Mouse (Mus musculus) ES-E14 (cell line): ENCODE results near the gene Prss57. TPM values are rescaled to one million over a fixed set of nuclear protein-coding genes. Genes with fewer than 3 reads are reported as not detected.

Source experiments
- DNase-seq: peaks from one replicate; pipeline ENCODE4 v3.0.0-alpha.2; 2013; ENCODE audit warnings: low read depth, low spot score
- H3K27ac ChIP-seq: 2 replicates; pipeline ENCODE4 v1.5.1; 2012; ENCODE audit warnings: low read depth, mild to moderate bottlenecking, low read length, moderate library complexity, mixed read lengths; ENCODE audit not compliant: poor library complexity, insufficient read depth, severe bottlenecking
- H3K36me3 ChIP-seq: 2 replicates; pipeline ENCODE4 v1.6.1; 2012; ENCODE audit warnings: mild to moderate bottlenecking, low read length, moderate library complexity, mixed read lengths; ENCODE audit not compliant: control insufficient read depth, poor library complexity, insufficient read depth, severe bottlenecking
- H3K4me1 ChIP-seq, 2 experiments: fragments of 150-350 bp in 1 of 2; sonication (generic) in 1 of 2; 2 replicates each; pipeline ENCODE4 v1.6.1; 2012; ENCODE audit warnings: low read length in 2 of 2, mild to moderate bottlenecking in 1 of 2, mixed read lengths in 1 of 2; ENCODE audit not compliant: control insufficient read depth in 2 of 2, insufficient read depth in 2 of 2, poor library complexity in 1 of 2
- H3K4me3 ChIP-seq, 2 experiments: fragments of 150-350 bp in 1 of 2; sonication (generic) in 1 of 2; 2 replicates each; pipeline ENCODE4 v1.5.1; 2012; ENCODE audit warnings: low read length in 2 of 2, low read depth in 1 of 2, mild to moderate bottlenecking in 1 of 2, mixed read lengths in 1 of 2; ENCODE audit not compliant: insufficient read depth in 1 of 2, poor library complexity in 1 of 2, severe bottlenecking in 1 of 2
- H3K9ac ChIP-seq: 2 replicates; pipeline ENCODE4 v1.6.1; 2012; ENCODE audit warnings: low read depth, mild to moderate bottlenecking, low read length, mixed read lengths; ENCODE audit not compliant: poor library complexity, insufficient read depth, severe bottlenecking
- H3K9me3 ChIP-seq: fragments of 150-350 bp; sonication (generic); 2 replicates; pipeline ENCODE4 v1.6.1; 2012; ENCODE audit warnings: low read depth, mild to moderate bottlenecking, low read length; ENCODE audit not compliant: control insufficient read depth, insufficient read depth
- CHD2 ChIP-seq: IDR thresholded peaks from 2 replicates; pipeline ENCODE4 v1.6.1; 2014; ENCODE audit warnings: mild to moderate bottlenecking, low read depth, low read length, inconsistent platforms
- HCFC1 ChIP-seq: IDR thresholded peaks from 2 replicates; pipeline ENCODE4 v1.6.1; 2012; ENCODE audit warnings: low read length, inconsistent platforms, borderline replicate concordance; ENCODE audit not compliant: insufficient read depth
- MAFK ChIP-seq: IDR thresholded peaks from 2 replicates; pipeline ENCODE4 v1.6.1; 2014; ENCODE audit warnings: mild to moderate bottlenecking, low read depth, low read length, inconsistent platforms; ENCODE audit not compliant: insufficient read depth
- ZC3H11A ChIP-seq: IDR thresholded peaks from 2 replicates; pipeline ENCODE4 v1.6.1; 2012; ENCODE audit warnings: low read depth, mild to moderate bottlenecking, inconsistent platforms, low read length, borderline replicate concordance
- ZNF384 ChIP-seq: IDR thresholded peaks from 2 replicates; pipeline ENCODE4 v1.6.1; 2012; ENCODE audit warnings: low read depth, low read length, inconsistent platforms
- in situ Hi-C, 2 experiments: fragments of 600-800 bp; cut with MboI; formaldehyde crosslinking; loops; one replicate each; pipeline ENCODE4 v1.15.1; 2025; ENCODE audit warnings: low sequenced_read_pairs in 2 of 2, inconsistent platforms in 1 of 2; ENCODE audit not compliant: unreplicated experiment in 2 of 2
- total RNA-seq: library from RNA; depleted of rRNA; stranded (reverse); fragments of 300-350 nt; gene quantifications from 2 replicates; pipeline ENCODE4 v1.2.3, GENCODE M21; 2012

The Prss57 gene
- total RNA-seq, 1 experiment, result 0.27 TPM

- in situ Hi-C loops, result no loop called here
- no peak overlapping the region for H3K27ac ChIP-seq
- no peak for DNase-seq
- H3K9me3 ChIP-seq, result no peaks in the 10 kb centered on the region
- H3K36me3 ChIP-seq, result no peaks in the 10 kb centered on the region
- H3K4me1 ChIP-seq, result peaks cover 2 to 42% of the 10 kb centered on the region in 2 experiments; a peak in 2 of 4 replicates
- TF ChIP-seq CHD2 (no peak), ZC3H11A (no peak), ZNF384 (no peak)
- no peak overlapping the region for H3K9ac ChIP-seq
- H3K4me3 ChIP-seq, result no peak overlapping the region
These were observed 15.6 kb upstream of the Prss57 start for GRCm38 (mm10) chr10:79806331-79806730.

- Histone ChIP-seq H3K4me1 (peaks cover 2 to 42% of the 10 kb centered on the region in 2 experiments; a peak in 2 of 4 replicates), H3K27ac (no peak overlapping the region), H3K36me3 (no peaks in the 10 kb centered on the region), H3K4me3 (no peak overlapping the region), H3K9me3 (no peaks in the 10 kb centered on the region), H3K9ac (no peak overlapping the region)
- in situ Hi-C loops, result no loop called here
- no peak for TF ChIP-seq ZNF384
- TF ChIP-seq MAFK, result no peak
- no peak for TF ChIP-seq HCFC1
- no peak for TF ChIP-seq CHD2
- no peak for TF ChIP-seq ZC3H11A
- DNase-seq, result no peak
These were observed 14.9 kb upstream of the Prss57 start for GRCm38 (mm10) chr10:79805636-79806035.

GRCm38 (mm10) chr10:79803716-79804323 is 13.1 kb upstream of the Prss57 start:
- Histone ChIP-seq H3K4me3 (peak overlapping the region in 1 of 2 experiments; percentile 1; a peak in 1 of 4 replicates), H3K36me3 (no peaks in the 10 kb centered on the region), H3K9ac (no peak overlapping the region), H3K27ac (no peak overlapping the region), H3K9me3 (no peaks in the 10 kb centered on the region), H3K4me1 (peaks cover 2 to 47% of the 10 kb centered on the region in 2 experiments; a peak in 2 of 4 replicates)
- no peak for TF ChIP-seq MAFK
- no peak for TF ChIP-seq ZC3H11A
- TF ChIP-seq HCFC1, result no peak
- no peak for TF ChIP-seq CHD2
- TF ChIP-seq ZNF384, result no peak
- DNase-seq, result peak; percentile 51
- in situ Hi-C loops, result no loop called here

- Histone ChIP-seq H3K9me3 (no peaks in the 10 kb centered on the region), H3K4me1 (peaks cover 4 to 53% of the 10 kb centered on the region in 2 experiments; a peak in 3 of 4 replicates), H3K36me3 (no peaks in the 10 kb centered on the region), H3K9ac (no peak overlapping the region), H3K4me3 (no peak overlapping the region), H3K27ac (peak overlapping the region; percentile 58; the same call in 1 of the 2 replicates)
- TF ChIP-seq ZNF384 (no peak), MAFK (no peak), ZC3H11A (no peak), CHD2 (no peak), HCFC1 (no peak)
- no peak for DNase-seq
- in situ Hi-C loops, result no loop called here
These were observed 11.7 kb upstream of the Prss57 start for GRCm38 (mm10) chr10:79802331-79802971.
